Mouse (Mus musculus) c-Kit-positive CD71-negative TER-119-negative erythroid progenitor cells, embryonic 14.5 days (primary cell): ENCODE data around the gene Gtf2h3.
"Not testable (repeated sequence)": the region's sequence is repeated elsewhere in the genome, so short reads cannot be mapped to it uniquely, and the experiment has no call there.

Experiments
- DNase-seq: peaks from one replicate; pipeline ENCODE4 v3.0.0-alpha.2; 2013; ENCODE audit warnings: low read depth

Gene Gtf2h3

GRCm38 (mm10) chr5:124578633-124579317 lies at the start of gene Gtf2h3, which contains the start of gene Eif2b1:
Gtf2h3 (plus strand) TSS chr5:124579140.
Eif2b1 (minus strand) TSS chr5:124579131.
- peak; percentile 91 for DNase-seq

- DNase-seq = no peak
These were observed 49.7 kb upstream of the Gtf2h3 start for GRCm38 (mm10) chr5:124529191-124529651.

GRCm38 (mm10) chr5:124529697-124530096 lies 49.2 kb upstream of the Gtf2h3 start:
- no peak for DNase-seq

- no peak for DNase-seq
These were observed 48.0 kb upstream of the Gtf2h3 start, which contains the start of gene Rilpl1 for GRCm38 (mm10) chr5:124530655-124531582. Rilpl1 (minus strand) TSS chr5:124531391.

GRCm38 (mm10) chr5:124531583-124531930 lies 47.4 kb upstream of the Gtf2h3 start:
- DNase-seq = no peak

GRCm38 (mm10) chr5:124532451-124532850 lies 46.5 kb upstream of the Gtf2h3 start:
- DNase-seq = no peak

- no peak for DNase-seq
These were observed 43.9 kb upstream of the Gtf2h3 start for GRCm38 (mm10) chr5:124535016-124535415.

GRCm38 (mm10) chr5:124536776-124537175 lies 42.2 kb upstream of the Gtf2h3 start:
- no peak for DNase-seq

GRCm38 (mm10) chr5:124538813-124539792 lies 39.8 kb upstream of the Gtf2h3 start:
- peak; percentile 74 for DNase-seq

- DNase-seq = no peak
These were observed 39.0 kb upstream of the Gtf2h3 start for GRCm38 (mm10) chr5:124539905-124540304.

- peak; percentile 86 for DNase-seq
These were observed 38.6 kb upstream of the Gtf2h3 start, which contains the start of gene Tmed2 for GRCm38 (mm10) chr5:124540383-124540786. Tmed2 (plus strand) TSS chr5:124540695.

- no peak for DNase-seq
These were observed 37.9 kb upstream of the Gtf2h3 start for GRCm38 (mm10) chr5:124540905-124541601.

GRCm38 (mm10) chr5:124541602-124541973 lies 37.4 kb upstream of the Gtf2h3 start:
- no peak for DNase-seq

- not testable (repeated sequence) for DNase-seq
These were observed 28.2 kb upstream of the Gtf2h3 start for GRCm38 (mm10) chr5:124550737-124551136.

GRCm38 (mm10) chr5:124551349-124552093 lies 27.4 kb upstream of the Gtf2h3 start:
- not testable (repeated sequence) for DNase-seq

GRCm38 (mm10) chr5:124552094-124552472 lies 26.9 kb upstream of the Gtf2h3 start:
- DNase-seq = no peak

GRCm38 (mm10) chr5:124552558-124553307 lies 26.2 kb upstream of the Gtf2h3 start, which contains the start of gene Ddx55:
Ddx55 (plus strand) TSS chr5:124552864.
- peak; percentile 95 for DNase-seq

- no peak for DNase-seq
These were observed 25.3 kb upstream of the Gtf2h3 start for GRCm38 (mm10) chr5:124553607-124554006.

GRCm38 (mm10) chr5:124555145-124555544 lies 23.8 kb upstream of the Gtf2h3 start:
- no peak for DNase-seq
